Mouse (Mus musculus): ENCODE data around the gene Gm12695. TPM values are rescaled to one million over a fixed set of nuclear protein-coding genes. Genes with fewer than 3 reads are reported as not detected.

Gm12695 gene
- polyA plus RNA-seq, 1 experiment, result not detected

- 49% methylated on average over 2 of the region's 2 CpGs for WGBS
- DNase-seq (ENCODE audit: low read depth, low spot score), result no peak
These were observed 79.6 kb downstream of the Gm12695 start for GRCm38 (mm10) chr4:96705281-96705951.

GRCm38 (mm10) chr4:96698218-96698561 lies 86.8 kb downstream of the Gm12695 start:
- DNase-seq (ENCODE audit: low read depth, low spot score), result no peak

DNA sequence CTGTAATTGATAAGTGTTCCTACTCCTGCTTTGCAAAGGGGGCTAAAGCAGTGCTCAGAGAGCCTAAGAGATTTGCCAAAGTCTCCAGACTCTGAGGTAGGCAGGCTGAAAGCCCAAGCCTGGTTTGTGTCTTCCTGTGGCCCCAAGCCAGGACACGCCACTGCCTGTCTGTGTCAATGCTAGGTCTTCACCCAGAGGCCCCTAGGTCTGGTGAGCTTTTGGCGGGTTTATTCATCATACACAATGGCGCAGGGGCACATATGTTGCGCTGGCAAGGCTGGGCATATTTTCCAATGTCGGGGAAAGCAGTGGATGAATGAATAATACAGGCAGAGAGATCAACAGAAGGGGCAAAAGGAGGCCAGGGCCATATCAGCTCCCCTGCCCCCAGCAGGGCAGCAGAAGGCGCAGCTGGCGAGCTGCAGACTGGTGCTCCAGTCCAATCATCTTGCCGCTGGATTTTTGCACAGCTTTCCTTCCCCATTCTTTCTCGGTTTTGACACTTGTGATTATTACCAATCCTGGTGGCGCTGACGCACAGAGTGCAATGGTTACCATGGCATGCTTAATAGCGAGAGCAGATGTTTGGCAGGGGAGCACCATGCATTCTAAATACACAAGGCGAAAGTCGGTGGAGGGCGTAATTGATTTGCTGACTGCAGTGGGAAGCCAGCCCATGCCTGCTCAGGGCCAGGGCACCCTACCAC lies 87.3 kb downstream of the Gm12695 start:
- no peak for DNase-seq (ENCODE audit: low read depth, low spot score)
- WGBS, result 81% methylated on average over 15 of the region's 15 CpGs

More at GRCm38 (mm10) chr4:96698218-96698561, 86.8 kb downstream of the Gm12695 start:
- WGBS, result 66% methylated on average over 5 of the region's 5 CpGs

GRCm38 (mm10) chr4:96696614-96697360 lies 88.2 kb downstream of the Gm12695 start:
- no peak for DNase-seq (ENCODE audit: low read depth, low spot score)
- WGBS, result 35% methylated on average over 13 of the region's 13 CpGs

DNA sequence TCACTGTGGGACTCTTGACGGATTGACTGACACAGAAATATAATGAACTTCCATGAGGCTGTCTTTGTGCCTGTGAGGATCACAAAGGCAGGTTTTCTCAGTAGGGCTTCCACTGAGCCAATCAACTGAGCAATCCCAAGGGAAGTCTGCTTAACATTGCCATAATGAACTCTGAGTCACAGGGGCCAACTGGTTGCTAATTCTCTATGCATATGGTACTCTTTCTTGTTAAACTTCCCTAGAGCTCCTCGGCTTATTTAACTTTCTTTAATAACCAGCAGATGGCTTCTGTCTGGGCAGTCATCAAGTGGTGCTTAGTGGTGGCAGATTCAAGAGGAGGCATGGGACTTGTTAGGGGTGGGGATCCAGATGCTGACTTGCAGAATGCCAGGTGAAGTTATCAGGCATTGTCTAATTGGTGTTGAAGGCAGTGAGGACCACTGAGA lies 97.6 kb downstream of the Gm12695 start:
- DNase-seq (ENCODE audit: low read depth, low spot score), result no peak
- WGBS, result 72% methylated on average over 2 of the region's 2 CpGs

DNA sequence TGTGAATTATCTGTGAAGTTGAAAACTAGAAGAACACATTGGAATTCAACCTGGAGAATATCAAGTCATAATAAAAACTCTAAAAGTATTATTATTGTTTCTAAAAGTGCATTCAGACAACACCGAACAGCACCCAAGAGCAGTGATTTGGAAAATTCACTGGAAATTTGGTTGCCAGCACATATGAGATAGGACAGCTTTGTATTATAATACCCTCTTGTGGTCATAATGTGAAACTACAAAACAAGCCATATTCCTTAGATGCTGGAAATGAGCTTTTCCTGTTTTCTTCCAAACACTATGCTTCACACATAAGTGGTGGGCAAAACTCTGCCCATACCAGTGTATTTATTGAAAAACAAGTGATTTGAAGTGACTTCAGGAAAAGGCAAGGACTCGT lies 101.5 kb downstream of the Gm12695 start:
- 23% methylated on average over 2 of the region's 2 CpGs for WGBS
- DNase-seq (ENCODE audit: low read depth, low spot score), result no peak

DNA sequence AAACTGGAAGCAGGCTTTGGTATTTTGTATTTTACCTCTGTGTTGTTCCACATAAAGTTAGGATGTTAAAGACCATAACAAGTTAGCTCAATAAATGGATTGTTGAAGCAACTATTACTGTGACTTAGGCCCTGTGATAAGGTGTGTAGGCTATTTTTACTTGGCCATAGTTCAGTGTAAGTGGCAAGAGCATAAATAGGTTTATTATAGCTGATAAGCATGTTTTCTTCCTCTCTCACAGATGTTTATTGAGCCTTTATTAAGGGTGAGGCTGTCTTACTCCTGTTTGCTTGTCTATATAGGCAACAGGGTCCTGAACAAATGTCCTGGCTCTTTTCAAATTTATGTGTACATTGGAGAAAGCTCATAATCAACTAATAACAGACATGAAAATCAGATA lies 104.0 kb downstream of the Gm12695 start:
- DNase-seq (ENCODE audit: low read depth, low spot score), result no peak

DNA sequence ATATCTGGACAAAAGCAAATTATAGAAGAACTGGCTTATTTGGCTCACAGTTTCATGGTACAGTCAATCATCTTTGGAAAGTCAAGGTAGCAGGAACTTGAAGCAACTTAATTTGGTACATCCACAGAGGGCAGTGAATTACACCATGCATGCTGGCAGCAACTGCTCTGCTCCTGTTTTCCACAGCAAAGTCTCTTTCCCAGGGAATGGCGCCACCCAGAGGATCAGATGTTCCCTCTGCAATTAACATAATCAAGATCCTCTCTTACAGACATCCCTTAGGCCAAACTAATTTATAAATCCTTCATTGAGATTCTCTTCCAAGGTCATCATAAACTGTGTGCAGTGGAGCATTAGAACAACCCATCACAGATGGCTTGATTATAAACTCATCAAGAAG lies 104.8 kb downstream of the Gm12695 start:
- 25% methylated on average over 1 of the region's 1 CpGs for WGBS
- DNase-seq (ENCODE audit: low read depth, low spot score), result peak; percentile 14

Other genes starting within 250 kb of the Gm12695 start
- gene Cyp2j6, start 231.5 kb downstream of the Gm12695 start, polyA plus RNA-seq (2012; rRNA removed), result 9.2 and 18.9 TPM in 2 replicates
- gene Cyp2j9, start 193.6 kb downstream of the Gm12695 start, polyA plus RNA-seq (2012; rRNA removed), result 1.8 and 2.5 TPM in 2 replicates
- gene Cyp2j5, start 121.0 kb downstream of the Gm12695 start, polyA plus RNA-seq (2012; rRNA removed), result not detected in 2 replicates

Data from large intestine, adult 2 months (tissue).